Mouse (Mus musculus): Measurements from ENCODE around the gene Paip2b. TPM values are rescaled to one million over a fixed set of nuclear protein-coding genes. Genes with fewer than 3 reads are reported as not detected.
"Not testable (repeated sequence)": the region's sequence is repeated elsewhere in the genome, so short reads cannot be mapped to it uniquely, and the experiment has no call there.

Gene Paip2b
- polyA plus RNA-seq, 2 experiments, result 18.2 to 36.3 TPM

DNA sequence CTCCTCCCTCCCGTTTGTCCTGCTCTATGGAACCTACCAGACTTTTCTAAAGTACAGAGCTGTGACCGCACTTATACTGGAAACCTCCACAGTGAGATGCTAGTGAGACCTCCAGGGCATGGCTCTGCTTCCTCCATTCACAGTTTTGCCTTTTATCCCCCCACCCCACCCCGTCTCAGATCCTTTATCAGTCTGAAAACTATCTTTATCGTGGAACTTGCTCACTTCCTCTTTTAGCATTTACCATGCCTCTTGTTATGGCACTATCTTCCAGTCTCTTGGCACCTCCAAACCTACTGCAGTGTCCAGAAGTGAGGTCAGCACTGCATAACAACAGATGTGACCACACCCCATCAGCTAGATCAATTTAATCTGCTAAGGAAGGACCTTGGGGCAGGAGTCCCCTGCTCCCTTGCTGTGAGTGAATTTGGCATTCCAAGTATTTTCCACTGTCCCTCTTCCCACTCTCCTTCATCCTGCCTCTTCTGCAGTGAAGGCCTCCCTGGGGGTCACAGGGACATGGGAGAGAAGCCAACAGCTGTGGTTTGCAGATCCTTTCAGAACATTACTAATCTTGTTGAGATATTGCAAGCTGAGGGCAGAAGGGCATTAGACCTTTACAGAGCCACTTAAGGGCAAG is 40.2 kb downstream of the Paip2b start:
- ATAC-seq (ENCODE audit: low FRiP score, low read depth) (no peak), DNase-seq (ENCODE audit: low spot score) (no peak)
- WGBS, result 70% methylated on average over 4 of the region's 4 CpGs
- Histone ChIP-seq H3K9ac (ENCODE audit: low read depth, low read length, severe bottlenecking) (no peak overlapping the region), H3K27ac (replicated peaks; ENCODE audit: low read depth, low read length) (no peak overlapping the region), H3K4me1 (ENCODE audit: control insufficient read depth, insufficient read depth, low read length) (0 out of 2 replicates have a peak, but pooled peaks cover 5% of the 10 kb centered on the region), H3K4me2 (replicated peaks; ENCODE audit: low read depth, low read length, severe bottlenecking) (no peak overlapping the region), H3K36me3 (ENCODE audit: control insufficient read depth, insufficient read depth, low read length) (no peaks in the 10 kb centered on the region), H3K4me3 (replicated peaks; ENCODE audit: low read length) (no peak overlapping the region), H3K27me3 (ENCODE audit: control insufficient read depth, insufficient read depth, low read length) (no peaks in the 10 kb centered on the region), H3K9me3 (ENCODE audit: control insufficient read depth, low read length) (no peaks in the 10 kb centered on the region)
- no peak for TF ChIP-seq POLR2A (IDR thresholded peaks at IDR 0.05; ENCODE audit: borderline replicate concordance, extremely low read depth, insufficient read depth, insufficient read length)

DNA sequence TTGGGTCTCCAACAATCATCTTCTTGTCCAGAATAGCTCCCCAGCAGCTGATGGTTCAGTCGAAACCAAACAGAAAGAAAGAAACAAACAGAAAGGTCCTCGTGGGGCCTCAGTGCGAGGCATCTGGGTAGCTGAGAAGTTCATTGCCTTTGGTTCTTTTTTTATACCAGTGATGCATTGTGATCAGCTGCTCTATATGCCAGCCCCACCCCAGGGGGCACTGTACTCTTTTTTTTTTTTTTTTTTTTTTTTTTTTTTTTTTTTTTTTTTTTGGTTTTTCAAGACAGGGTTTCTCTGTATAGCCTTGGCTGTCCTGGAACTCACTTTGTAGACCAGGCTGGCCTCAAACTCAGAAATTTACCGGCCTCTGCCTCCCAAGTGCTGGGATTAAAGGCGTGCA is 41.0 kb downstream of the Paip2b start:
- H3K27me3 ChIP-seq (ENCODE audit: control insufficient read depth, insufficient read depth, low read length); H3K9me3 ChIP-seq (ENCODE audit: control insufficient read depth, low read length); H3K9ac ChIP-seq (ENCODE audit: low read depth, low read length, severe bottlenecking); H3K27ac ChIP-seq (replicated peaks; ENCODE audit: low read depth, low read length); H3K4me1 ChIP-seq (ENCODE audit: control insufficient read depth, insufficient read depth, low read length); H3K4me3 ChIP-seq (replicated peaks; ENCODE audit: low read length); H3K36me3 ChIP-seq (ENCODE audit: control insufficient read depth, insufficient read depth, low read length); H3K4me2 ChIP-seq (replicated peaks; ENCODE audit: low read depth, low read length, severe bottlenecking); ATAC-seq (ENCODE audit: low FRiP score, low read depth); DNase-seq (ENCODE audit: low spot score): not testable (repeated sequence)
- WGBS, result 95% methylated on average over 5 of the region's 5 CpGs

DNA sequence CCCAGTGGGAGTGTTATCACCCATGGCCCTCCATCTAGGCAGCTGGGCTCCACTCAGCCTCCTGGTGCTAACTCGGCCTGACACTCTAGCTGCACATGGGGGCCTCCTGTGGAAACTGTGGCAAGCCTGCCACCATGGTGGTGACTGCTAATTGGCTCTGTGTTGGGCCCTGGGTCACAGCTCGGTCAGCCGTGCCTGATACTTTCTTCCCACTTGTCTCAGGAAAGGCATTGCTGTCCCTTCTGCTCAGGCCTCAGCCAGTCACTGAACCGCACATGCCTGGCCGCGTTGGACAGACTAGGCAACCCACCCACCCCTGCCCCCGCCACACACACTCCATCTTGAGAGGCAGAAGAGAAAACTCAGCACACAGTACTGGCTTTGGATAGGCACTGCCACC is 43.0 kb downstream of the Paip2b start:
- no peak overlapping the region for H3K9ac ChIP-seq (ENCODE audit: low read depth, low read length, severe bottlenecking)
- DNase-seq (ENCODE audit: low spot score) (no peak), ATAC-seq (ENCODE audit: low FRiP score, low read depth) (no peak)
- no peak overlapping the region for H3K4me3 ChIP-seq (replicated peaks; ENCODE audit: low read length)
- H3K4me1 ChIP-seq (ENCODE audit: control insufficient read depth, insufficient read depth, low read length), result no peaks in the 10 kb centered on the region
- H3K27me3 ChIP-seq (ENCODE audit: control insufficient read depth, insufficient read depth, low read length), result no peaks in the 10 kb centered on the region
- no peaks in the 10 kb centered on the region for H3K36me3 ChIP-seq (ENCODE audit: control insufficient read depth, insufficient read depth, low read length)
- H3K27ac ChIP-seq (replicated peaks; ENCODE audit: low read depth, low read length), result no peak overlapping the region
- WGBS, result 68% methylated on average over 7 of the region's 7 CpGs
- H3K9me3 ChIP-seq (ENCODE audit: control insufficient read depth, low read length), result no peaks in the 10 kb centered on the region
- H3K4me2 ChIP-seq (replicated peaks; ENCODE audit: low read depth, low read length, severe bottlenecking), result no peak overlapping the region
- TF ChIP-seq POLR2A (IDR thresholded peaks at IDR 0.05; ENCODE audit: borderline replicate concordance, extremely low read depth, insufficient read depth, insufficient read length), result no peak

DNA sequence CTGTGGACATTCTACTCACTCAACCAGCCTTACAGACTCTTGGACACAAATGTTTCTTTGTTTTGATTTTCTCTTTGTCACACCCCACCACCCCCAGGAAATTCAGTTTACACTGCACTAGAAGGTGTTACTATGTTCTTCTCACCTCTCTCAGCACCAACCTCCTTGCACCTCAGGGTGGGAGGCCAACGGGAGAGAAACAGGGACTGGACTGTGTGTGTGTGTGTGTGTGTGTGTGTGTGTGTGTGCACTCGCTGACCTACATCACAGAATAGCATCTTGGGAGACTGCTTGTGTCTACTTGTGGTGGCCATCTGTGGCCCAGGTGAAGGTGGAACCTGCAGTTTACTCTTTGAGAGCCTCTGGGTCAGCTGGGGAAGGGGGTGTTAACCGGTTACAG is 45.1 kb downstream of the Paip2b start:
- ATAC-seq (ENCODE audit: low FRiP score, low read depth), result no peak
- H3K27me3 ChIP-seq (ENCODE audit: control insufficient read depth, insufficient read depth, low read length), result no peaks in the 10 kb centered on the region
- H3K4me1 ChIP-seq (ENCODE audit: control insufficient read depth, insufficient read depth, low read length), result no peaks in the 10 kb centered on the region

DNA sequence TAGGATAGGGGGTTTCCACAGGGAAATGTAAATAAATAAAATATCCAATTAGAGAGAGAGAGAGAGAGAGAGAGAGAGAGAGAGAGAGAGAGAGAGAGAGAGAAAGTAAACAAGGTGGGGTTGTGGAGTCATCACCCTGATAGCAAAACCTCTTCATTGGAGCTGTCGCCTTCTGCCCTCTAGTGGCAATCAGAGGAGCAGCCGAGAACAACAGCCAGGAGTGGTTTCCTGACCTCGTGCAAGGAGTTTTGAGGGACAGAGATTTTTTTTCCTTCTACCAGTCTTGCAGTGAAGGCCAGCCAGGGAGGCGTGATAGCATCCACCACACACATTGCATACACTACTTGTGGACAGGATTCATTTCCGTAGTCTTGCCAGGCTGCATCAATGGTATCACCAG is 52.5 kb downstream of the Paip2b start:
- Histone ChIP-seq H3K27ac (replicated peaks; ENCODE audit: low read depth, low read length) (no peak overlapping the region), H3K9me3 (ENCODE audit: control insufficient read depth, low read length) (no peaks in the 10 kb centered on the region), H3K36me3 (ENCODE audit: control insufficient read depth, insufficient read depth, low read length) (no peaks in the 10 kb centered on the region), H3K4me3 (replicated peaks; ENCODE audit: low read length) (no peak overlapping the region), H3K9ac (ENCODE audit: low read depth, low read length, severe bottlenecking) (no peak overlapping the region), H3K27me3 (ENCODE audit: control insufficient read depth, insufficient read depth, low read length) (no peaks in the 10 kb centered on the region), H3K4me2 (replicated peaks; ENCODE audit: low read depth, low read length, severe bottlenecking) (no peak overlapping the region), H3K4me1 (ENCODE audit: control insufficient read depth, insufficient read depth, low read length) (peaks cover 10% of the 10 kb centered on the region)
- no peak for TF ChIP-seq POLR2A (IDR thresholded peaks at IDR 0.05; ENCODE audit: borderline replicate concordance, extremely low read depth, insufficient read depth, insufficient read length)
- 11% methylated on average over 5 of the region's 5 CpGs for WGBS
- DNase-seq (ENCODE audit: low spot score), result peak; percentile 65
- no peak for ATAC-seq (ENCODE audit: low FRiP score, low read depth)

More for the DNA sequence above, 45.1 kb downstream of the Paip2b start:
- 81% methylated on average over 3 of the region's 3 CpGs for WGBS
- Histone ChIP-seq H3K4me3 (replicated peaks; ENCODE audit: low read length) (no peak overlapping the region), H3K4me2 (replicated peaks; ENCODE audit: low read depth, low read length, severe bottlenecking) (no peak overlapping the region), H3K9me3 (ENCODE audit: control insufficient read depth, low read length) (no peaks in the 10 kb centered on the region), H3K36me3 (ENCODE audit: control insufficient read depth, insufficient read depth, low read length) (no peaks in the 10 kb centered on the region), H3K27ac (replicated peaks; ENCODE audit: low read depth, low read length) (no peak overlapping the region), H3K9ac (ENCODE audit: low read depth, low read length, severe bottlenecking) (no peak overlapping the region)
- TF ChIP-seq POLR2A (IDR thresholded peaks at IDR 0.05; ENCODE audit: borderline replicate concordance, extremely low read depth, insufficient read depth, insufficient read length), result no peak
- DNase-seq (ENCODE audit: low spot score), result no peak

DNA sequence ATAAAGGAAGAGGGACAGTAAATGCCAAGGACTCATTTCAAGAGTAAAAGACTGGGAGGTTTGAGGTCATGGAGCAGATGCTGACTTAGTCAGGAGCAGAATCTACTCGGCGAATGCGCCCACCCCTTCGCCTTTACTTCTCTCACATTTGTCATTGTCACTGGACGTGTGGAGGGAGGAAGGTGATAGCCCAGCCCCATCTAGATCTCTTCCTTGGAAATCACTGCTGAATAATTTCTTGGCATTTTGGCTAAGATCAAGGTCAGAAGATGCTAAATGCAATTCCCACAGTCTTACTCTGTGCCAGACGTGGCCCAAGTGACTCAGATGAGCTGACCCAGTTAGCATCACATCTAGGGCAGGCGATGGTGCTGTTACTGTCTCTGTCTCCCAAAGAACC is 53.2 kb downstream of the Paip2b start:
- Histone ChIP-seq H3K4me1 (ENCODE audit: control insufficient read depth, insufficient read depth, low read length) (peaks cover 13% of the 10 kb centered on the region), H3K27me3 (ENCODE audit: control insufficient read depth, insufficient read depth, low read length) (no peaks in the 10 kb centered on the region), H3K9me3 (ENCODE audit: control insufficient read depth, low read length) (no peaks in the 10 kb centered on the region), H3K36me3 (ENCODE audit: control insufficient read depth, insufficient read depth, low read length) (0 out of 2 replicates have a peak, but pooled peaks cover 4% of the 10 kb centered on the region), H3K4me2 (replicated peaks; ENCODE audit: low read depth, low read length, severe bottlenecking) (no peak overlapping the region), H3K9ac (ENCODE audit: low read depth, low read length, severe bottlenecking) (no peak overlapping the region), H3K4me3 (replicated peaks; ENCODE audit: low read length) (no peak overlapping the region), H3K27ac (replicated peaks; ENCODE audit: low read depth, low read length) (no peak overlapping the region)
- WGBS, result 78% methylated on average over 7 of the region's 7 CpGs
- TF ChIP-seq POLR2A (IDR thresholded peaks at IDR 0.05; ENCODE audit: borderline replicate concordance, extremely low read depth, insufficient read depth, insufficient read length), result no peak
- ATAC-seq (ENCODE audit: low FRiP score, low read depth), result no peak
- no peak for DNase-seq (ENCODE audit: low spot score)

All from limb, embryonic 14.5 days (tissue).